Mouse (Mus musculus): ENCODE data around the gene Spata31.

Gene Spata31

DNA sequence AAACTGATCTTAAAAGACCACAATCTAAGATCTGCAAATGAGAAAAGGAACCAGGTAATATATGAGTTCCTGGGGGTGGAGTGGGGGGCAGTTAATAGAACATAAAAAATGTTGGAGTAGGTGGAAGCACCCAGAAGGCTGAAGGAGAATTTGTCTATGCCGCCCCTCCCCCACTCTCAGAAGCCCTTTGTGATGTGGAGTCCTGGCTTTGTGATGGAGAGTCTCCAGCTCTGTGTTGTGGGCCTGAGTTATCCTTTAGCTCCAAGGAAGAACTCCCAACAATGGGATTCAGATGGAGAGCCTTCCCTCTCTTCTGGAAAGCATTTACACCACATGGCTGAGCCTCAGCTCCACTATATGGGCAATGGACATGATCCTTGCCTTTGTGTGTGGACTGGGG is at the start of gene Spata31:
Spata31 (plus strand) TSS at position 216 of the 400 bp plus-strand sequence.
- DNase-seq, result no peak

DNA sequence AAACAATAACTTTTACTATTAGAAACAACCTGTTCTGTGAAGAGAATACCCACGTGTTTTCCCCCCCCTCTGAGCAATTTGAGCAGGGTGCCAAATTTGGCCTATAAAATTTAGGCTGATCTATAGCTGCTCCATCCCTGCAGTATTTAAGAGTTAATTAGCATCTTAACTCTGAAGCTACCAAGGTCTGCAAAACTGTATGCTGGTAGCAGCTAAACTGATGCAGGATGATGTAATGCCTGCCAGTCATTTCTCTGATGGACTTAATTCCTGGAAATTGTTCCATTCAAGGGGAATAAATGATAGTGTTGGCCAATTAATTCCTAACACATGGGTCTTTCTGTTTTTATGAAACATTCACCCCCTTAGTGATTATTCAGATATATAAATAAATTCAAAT is 14.1 kb upstream of the Spata31 start:
- DNase-seq, result no peak

DNA sequence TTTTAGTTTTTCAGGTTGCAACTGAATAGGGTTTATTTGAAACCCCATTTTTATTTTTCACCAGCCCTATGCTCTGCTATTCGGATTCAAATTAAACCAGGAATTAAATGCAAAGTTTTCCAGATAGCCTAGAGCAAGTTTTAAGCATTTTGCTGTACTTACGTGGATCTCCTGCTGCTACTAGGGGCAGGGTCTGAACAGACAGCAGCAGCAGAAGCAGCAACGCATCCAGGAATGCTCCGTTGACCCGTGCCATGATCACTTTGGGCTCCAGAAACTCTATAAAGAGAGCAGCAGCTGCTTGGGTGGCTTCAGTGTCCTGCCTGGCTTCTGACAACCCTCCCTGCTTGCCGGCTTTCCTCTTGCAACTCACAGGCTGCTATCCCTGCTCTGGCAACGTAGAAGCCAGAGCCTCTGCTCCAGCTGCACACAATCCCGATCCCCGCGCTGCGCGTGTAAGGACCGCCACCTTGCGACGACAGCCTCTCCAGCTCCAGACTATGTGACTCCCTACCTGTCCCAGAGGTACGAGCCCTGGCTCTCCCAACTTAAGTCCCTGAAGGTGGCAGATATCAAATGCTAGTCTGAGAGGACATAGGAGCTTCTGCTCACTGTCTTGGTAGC is 13.5 kb upstream of the Spata31 start, which contains the start of gene Cntnap3:
Cntnap3 (minus strand) TSS at position 371 of the 624 bp plus-strand sequence.
- no peak for DNase-seq
